Mouse (Mus musculus): ENCODE data around the gene Muc13.

Gene Muc13

DNA sequence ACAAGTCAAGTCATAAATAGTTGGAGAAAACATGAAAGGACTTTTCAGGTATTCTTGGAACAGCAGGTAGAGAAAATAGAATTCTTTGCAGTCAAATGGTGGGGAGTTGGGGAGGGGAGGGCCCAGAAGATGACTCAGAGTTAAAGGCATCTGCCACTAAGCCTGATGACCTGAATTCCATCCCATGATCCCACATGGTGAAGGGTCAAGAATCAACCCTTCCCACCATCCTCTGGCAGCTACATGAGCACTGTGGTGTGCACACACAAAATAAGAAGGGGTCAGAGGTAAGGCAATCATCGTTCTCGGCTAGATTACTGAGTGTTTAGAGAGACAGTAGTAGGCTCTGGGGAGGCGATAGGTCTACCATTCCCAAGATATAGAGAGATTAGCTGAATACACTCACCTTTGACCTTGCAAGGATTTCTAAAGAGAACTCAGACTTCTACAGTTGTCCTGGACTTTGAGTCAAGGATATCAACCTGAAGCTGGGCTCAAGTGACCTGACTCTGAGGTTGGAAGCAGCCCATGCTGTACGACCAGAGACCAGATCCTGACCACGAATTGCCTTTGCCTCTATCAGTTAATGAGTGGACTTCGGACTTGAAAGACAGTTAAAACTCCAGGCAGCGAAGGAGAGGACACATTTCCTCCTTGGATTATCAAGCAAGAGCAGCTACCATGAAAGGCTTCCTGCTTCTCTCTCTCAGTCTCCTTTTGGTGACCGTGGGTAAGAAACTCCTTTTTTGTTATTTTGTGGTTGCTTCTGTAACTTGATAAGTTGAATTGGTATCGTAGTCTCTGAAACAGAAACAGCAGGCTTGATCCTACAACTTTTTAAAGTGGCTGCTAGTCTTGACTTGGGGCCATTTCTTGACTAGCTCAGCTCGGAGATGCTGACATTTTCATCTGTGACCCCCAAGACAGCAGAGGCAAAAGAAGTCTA, at the start of gene Muc13:
TSS of gene Muc13 (plus strand) at position 192 of the 946 bp plus-strand sequence.
- no peak for DNase-seq (ENCODE audit: low spot score)

- DNase-seq (ENCODE audit: low spot score): peak; percentile 61
Measured at GRCm38 (mm10) chr16:33744622-33745419, 49.0 kb upstream of the Muc13 start.

GRCm38 (mm10) chr16:33745457-33745856, 48.4 kb upstream of the Muc13 start:
- no peak for DNase-seq (ENCODE audit: low spot score)

DNA sequence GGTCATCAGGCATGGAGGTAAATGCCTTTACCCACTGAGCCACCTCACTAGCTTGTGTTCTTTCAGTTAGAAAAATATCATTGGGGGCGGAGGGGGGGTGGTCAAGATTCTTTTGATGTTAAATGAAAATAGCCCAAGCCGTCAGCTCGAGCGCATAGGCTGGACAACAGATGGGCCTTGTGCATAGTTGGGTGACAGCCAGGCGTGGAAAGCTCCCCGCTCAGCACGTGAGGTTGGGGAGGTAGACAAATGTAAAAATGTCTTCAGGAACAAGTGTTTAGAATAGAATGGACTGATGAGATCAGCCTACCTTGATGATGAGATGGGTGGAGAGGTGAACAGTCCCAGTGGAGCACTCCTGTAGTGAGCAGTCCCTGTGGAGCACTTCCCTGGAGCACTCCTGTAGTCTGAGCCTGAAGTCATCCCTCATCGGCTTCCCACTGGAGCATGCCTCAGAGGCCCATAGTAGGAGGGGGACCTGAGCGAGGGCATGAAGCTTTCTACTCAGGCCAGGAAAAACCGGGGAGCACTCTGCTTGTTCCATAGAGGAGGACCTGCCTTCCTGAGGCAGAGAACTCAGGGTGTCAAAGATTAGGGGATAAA, 47.7 kb upstream of the Muc13 start:
- no peak for DNase-seq (ENCODE audit: low spot score)

DNA sequence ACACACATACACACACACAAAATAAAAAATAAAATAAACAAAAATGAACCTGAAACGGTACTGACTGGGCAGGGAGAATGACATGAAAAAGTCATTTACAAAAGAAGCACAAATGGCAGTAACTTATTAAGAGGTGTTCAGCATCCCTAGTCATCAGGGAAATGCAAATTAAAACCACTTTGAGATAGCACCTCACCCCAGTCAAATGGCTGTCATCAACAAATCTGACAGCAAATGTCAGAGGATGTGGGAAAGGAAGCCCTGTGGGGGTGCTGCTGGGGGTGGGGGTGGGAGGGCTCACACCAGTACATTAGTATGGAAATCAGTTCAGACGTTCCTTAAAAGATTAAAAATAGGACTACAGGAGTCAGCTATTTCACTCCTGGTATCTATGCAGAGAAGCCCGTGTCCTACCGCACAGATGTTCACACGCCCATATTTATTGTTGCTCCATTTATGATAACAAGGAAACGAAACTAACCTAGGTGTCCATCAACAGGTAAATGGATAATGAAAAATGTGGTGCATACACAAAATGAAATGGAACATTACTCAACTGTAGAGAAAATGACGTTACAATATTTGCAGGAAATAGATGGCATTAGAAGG, 46.4 kb upstream of the Muc13 start:
- DNase-seq (ENCODE audit: low spot score): no peak

- no peak for DNase-seq (ENCODE audit: low spot score)
Measured at GRCm38 (mm10) chr16:33747994-33748393, 45.8 kb upstream of the Muc13 start.

GRCm38 (mm10) chr16:33751152-33751551, 42.7 kb upstream of the Muc13 start:
- no peak for DNase-seq (ENCODE audit: low spot score)

DNA sequence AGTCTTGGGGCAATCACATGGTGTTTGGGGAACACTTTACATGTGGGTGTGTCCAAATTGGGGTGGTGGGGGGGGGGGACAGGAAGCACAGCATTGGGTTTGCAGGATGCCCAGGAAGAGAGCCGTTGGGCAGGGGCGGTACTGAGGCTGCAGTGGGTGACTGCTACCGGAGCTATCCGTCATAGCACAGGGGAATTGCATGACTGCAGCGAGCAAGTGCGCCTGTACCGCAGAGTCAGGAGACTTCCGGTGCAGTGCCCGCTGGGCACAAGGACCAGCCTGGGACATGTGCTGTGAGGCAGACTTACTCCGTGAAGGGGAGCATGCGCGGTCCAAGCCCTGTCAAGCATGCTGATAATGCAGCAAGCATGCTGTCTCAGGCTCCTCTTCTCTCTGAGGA, 42.2 kb upstream of the Muc13 start:
- DNase-seq (ENCODE audit: low spot score): no peak

- no peak for DNase-seq (ENCODE audit: low spot score)
Measured at GRCm38 (mm10) chr16:33752904-33753578, 40.8 kb upstream of the Muc13 start.

- no peak for DNase-seq (ENCODE audit: low spot score)
Measured at GRCm38 (mm10) chr16:33755293-33755692, 38.5 kb upstream of the Muc13 start.

- DNase-seq (ENCODE audit: low spot score): no peak
Measured at GRCm38 (mm10) chr16:33755961-33756360, 37.9 kb upstream of the Muc13 start.

DNA sequence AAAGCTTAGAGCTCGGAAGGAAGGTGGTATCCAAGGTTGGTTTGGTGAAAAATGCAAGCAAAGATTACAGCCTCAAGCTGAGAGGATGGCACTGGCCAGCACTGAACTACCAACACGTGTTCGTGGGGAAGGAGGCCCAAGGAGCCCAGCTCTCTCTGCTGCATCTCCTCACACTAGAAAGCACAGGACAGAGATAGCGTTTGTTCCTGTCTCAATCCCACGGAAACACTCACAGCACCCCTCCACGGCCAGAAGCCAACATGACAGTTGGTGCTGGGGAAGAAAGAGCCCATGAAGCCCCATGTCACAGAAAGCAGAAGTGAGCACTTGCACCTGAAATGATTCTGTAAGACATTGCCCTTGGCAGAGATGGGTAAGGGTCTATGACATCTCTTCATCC, 37.4 kb upstream of the Muc13 start:
- no peak for DNase-seq (ENCODE audit: low spot score)

- no peak for DNase-seq (ENCODE audit: low spot score)
Measured at GRCm38 (mm10) chr16:33759207-33759606, 34.6 kb upstream of the Muc13 start.

DNA sequence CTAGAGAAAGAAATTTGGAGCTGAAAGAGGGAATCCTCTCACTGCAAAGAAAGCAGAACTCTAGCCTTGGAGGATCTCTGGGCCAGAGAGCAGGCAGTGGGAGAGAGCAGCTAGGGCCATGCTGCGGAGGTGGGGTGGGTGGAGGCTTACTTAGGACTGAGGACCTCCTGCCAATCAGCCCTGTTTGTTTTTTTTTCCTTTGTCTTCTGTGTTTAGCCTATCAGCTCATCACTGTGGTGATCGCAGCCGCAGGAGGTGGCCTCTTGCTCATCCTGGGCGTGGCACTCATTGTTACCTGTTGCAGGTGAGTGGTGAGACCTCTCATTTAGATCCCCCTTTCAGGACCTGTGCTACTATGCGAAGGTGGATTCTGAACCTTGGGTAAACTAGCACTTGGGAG, 33.3 kb upstream of the Muc13 start:
- no peak for DNase-seq (ENCODE audit: low spot score)

DNA sequence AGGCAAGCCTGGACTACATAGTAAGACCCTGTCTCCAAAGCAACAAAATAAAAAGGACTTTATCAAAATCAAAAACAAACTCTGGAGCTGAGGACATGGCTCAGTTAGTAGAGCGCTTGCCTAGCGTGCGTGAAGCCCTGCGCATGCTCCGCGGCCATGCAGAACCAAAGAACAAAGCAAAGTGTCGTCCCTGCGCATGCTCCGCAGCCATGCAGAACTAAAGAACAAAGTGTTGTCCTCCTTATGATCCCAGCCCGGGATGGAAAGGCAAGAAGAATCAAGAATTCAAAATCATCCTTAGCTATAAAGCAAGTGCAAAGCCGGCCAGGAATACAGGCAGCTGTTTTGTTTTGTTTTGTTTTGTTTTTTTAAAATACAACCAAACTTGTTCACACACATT, 32.8 kb upstream of the Muc13 start:
- DNase-seq (ENCODE audit: low spot score): no peak

DNA sequence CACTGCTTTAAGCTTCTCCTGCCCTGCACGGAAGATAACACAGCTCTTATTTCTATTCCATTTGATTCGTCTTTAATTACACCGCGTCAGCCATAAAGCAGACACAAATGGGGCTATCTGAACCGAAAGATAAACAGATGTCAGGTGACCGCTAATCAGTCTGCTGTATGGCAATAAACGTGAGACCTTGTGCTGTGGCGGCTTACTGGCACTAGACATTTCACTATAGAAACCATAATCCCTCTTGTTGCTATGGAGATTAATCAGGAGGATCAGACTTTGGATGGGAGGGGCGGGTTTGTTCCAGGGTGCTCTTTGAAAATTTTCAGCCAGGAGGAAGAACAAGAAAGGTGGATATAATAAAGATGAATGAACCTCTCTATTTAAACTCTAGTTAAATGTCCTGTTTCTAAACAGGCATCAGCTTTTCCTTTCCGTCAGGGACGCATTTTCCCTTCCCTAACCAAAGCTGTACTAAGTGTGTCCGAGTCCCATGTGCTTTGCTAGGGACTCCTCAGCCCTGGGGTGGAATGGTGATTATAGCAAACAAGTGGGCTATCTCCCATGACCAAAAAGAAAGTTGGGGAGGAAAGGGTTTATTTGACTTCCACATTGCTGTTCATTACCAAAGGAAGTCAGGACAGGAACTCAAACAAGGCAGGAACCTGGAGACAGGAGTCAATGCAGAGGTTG, 29.2 kb upstream of the Muc13 start:
- DNase-seq (ENCODE audit: low spot score): no peak

GRCm38 (mm10) chr16:33765477-33765876, 28.4 kb upstream of the Muc13 start:
- DNase-seq (ENCODE audit: low spot score): no peak

DNA sequence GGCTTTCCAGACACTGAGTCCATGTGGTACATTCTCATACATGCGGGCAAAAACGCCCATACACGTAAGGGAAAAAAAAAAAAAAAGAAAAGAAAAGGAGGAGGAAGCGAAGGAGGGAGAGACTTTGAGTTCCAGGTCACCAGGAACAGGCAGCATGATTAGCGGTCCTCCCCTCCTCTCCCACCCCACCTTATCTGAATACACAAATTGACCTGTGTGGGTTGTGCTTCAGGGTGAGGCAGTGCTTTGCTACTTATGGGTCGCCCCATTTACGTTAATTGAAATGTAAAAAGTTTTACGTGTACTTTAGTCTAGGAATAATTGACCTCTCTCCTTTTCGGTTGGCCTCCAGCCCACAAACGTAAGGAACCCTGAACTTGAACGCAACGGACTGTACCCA, 27.5 kb upstream of the Muc13 start:
- DNase-seq (ENCODE audit: low spot score): no peak

DNA sequence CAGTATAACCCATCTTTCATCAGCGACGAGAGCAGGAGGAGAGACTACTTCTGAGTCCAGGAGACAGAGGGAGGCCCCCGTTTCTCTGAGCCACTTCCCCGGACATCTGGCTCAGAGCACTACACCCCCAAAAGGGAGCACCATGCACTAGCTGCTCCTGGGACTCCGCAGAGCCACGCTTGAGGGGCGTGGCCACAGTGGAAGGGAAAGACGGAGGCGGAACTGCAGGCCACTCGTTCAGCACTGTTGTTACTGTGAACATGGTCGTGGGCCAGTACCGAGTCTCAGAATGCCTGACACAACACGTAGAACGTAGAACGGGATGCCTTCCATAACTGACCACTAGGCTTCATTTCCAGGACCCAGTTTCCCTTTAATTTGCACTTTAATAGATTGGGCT, 27.1 kb upstream of the Muc13 start:
- DNase-seq (ENCODE audit: low spot score): no peak

DNA sequence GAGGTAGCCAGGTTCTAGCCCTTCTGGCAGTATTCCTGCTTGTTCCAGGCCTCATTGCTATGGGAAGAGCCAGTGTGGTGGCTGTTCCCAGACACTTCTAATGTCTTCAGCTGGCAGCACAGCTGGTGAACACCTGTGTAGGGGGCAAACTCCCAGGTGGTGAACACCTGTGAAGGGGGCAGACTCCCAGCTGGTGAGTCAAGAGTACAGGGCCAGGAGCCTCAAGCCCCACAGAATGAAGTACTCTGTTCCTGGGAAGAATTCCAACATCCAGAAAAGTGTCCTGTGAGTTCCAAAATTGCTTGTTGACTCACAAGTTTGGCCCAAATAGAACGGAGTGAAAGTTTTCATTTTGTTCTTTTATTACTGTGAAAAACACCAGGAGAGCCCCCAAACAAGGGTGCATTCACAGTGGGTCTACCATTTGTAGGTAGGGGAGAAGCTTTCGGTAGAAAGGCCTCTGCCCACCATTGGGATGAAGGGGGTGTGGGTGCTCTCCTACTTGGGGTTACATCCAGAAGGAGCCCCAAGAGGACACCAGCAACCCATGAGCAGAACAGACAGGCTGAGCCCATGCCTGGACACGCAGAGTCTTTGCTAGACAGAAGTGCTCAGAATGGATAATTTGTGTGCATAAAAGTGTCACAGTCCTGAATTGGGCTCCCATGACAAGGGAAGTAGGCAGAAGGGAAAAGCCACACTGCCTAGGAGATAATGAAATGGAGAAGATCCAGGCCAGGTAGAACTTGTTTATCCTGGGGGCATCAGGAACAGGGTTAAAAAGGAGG, 25.2 kb upstream of the Muc13 start:
- no peak for DNase-seq (ENCODE audit: low spot score)
